Mouse (Mus musculus): ENCODE data around the gene Unc13b.

DNA sequence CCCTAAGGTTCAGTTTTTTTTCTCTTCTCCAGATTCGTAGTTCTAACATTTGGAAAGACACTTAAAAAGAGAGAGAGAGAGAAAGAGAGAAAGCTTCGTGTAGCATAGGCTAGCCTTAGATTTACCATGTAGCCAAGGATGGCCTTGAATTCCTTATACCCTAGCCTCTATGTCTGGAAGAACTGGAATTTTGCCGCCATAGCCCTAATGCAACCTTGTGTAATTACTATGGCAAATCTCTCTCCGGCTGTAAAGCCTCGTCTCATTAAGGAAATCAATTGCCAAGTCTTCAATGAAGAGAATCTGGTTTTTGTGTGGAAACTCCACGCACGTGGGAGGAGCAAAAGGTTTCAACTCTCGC is 381 bp upstream of the Unc13b start:
- TF ChIP-seq CTCF (IDR thresholded peaks at IDR 0.05; ENCODE audit: control insufficient read depth, insufficient read depth, insufficient replicate concordance, low read depth, low read length) (no peak), POLR2A (IDR thresholded peaks at IDR 0.05; ENCODE audit: control insufficient read depth, low read depth, low read length) (no peak)

All from testis, adult 2 months (tissue).